Mouse (Mus musculus) stomach, postnatal 0 days (tissue): Measurements from ENCODE around the gene Smo. TPM values are rescaled to one million over a fixed set of nuclear protein-coding genes. Genes with fewer than 3 reads are reported as not detected.

Source experiments
- ATAC-seq: fragments of 200-750 bp; cut with Nextera tagmentation; 2 replicates; pipeline ENCODE4 v1.8.0; 2017; ENCODE audit not compliant: low FRiP score, low TSS enrichment
- DNase-seq: peaks from one replicate; pipeline ENCODE4 v3.0.0-alpha.2; 2016; ENCODE audit warnings: low spot score
- H3K27ac ChIP-seq: fragments of 300-500 bp; sonication (generic); replicated peaks from 2 replicates; pipeline ENCODE4 v1.5.1; 2014; ENCODE audit warnings: mild to moderate bottlenecking, control low read depth
- H3K27me3 ChIP-seq: fragments of 300-500 bp; sonication (generic); 2 replicates; pipeline ENCODE4 v1.6.1; 2014; ENCODE audit warnings: low read length; ENCODE audit not compliant: control insufficient read depth, insufficient read depth
- H3K36me3 ChIP-seq: fragments of 300-500 bp; sonication (generic); 2 replicates; pipeline ENCODE4 v1.6.1; 2014; ENCODE audit warnings: low read length, mixed read lengths; ENCODE audit not compliant: control insufficient read depth, insufficient read depth
- H3K4me1 ChIP-seq: fragments of 300-500 bp; sonication (generic); replicated peaks from 2 replicates; pipeline ENCODE4 v1.6.1; 2014; ENCODE audit warnings: antibody characterized with exemption; ENCODE audit not compliant: control insufficient read depth, insufficient read depth
- H3K4me2 ChIP-seq: fragments of 300-500 bp; sonication (generic); replicated peaks from 2 replicates; pipeline ENCODE4 v1.6.1; 2014; ENCODE audit warnings: low read depth, mild to moderate bottlenecking, control low read depth, moderate library complexity
- H3K4me3 ChIP-seq: fragments of 300-500 bp; sonication (generic); 2 replicates; pipeline ENCODE4 v1.5.1; 2014; ENCODE audit warnings: low read depth, low read length, control low read depth
- H3K9ac ChIP-seq: fragments of 300-500 bp; sonication (generic); 2 replicates; pipeline ENCODE4 v1.6.1; 2014; ENCODE audit warnings: mild to moderate bottlenecking, low read length, control low read depth, mixed read lengths
- H3K9me3 ChIP-seq: fragments of 300-500 bp; sonication (generic); 2 replicates; pipeline ENCODE4 v1.6.1; 2016; ENCODE audit warnings: low read length; ENCODE audit not compliant: control insufficient read depth
- CTCF ChIP-seq: IDR thresholded peaks from 2 replicates; pipeline ENCODE4 v1.5.1; 2016; ENCODE audit warnings: antibody characterized with exemption, low read depth, mild to moderate bottlenecking, moderate library complexity
- EP300 ChIP-seq: optimal IDR thresholded peaks from 2 replicates; pipeline ENCODE3; 2016; ENCODE audit warnings: antibody characterized with exemption
- WGBS: fragments of 180-500 bp; shearing (Covaris S2); extraction: QIAGEN DNeasy Blood & Tissue Kit; methylation state at CpG from one replicate; pipeline ENCODE4 v1.1.7; 2014; 5-methylcytosine and 5-hydroxymethylcytosine counted together
- polyA plus RNA-seq: library from polyadenylated mRNA; unstranded; fragments of >200 nt; fragmentation: Nextera tagmentation; extraction: Ambion mirVana; gene quantifications from 2 replicates; pipeline ENCODE4 v1.2.1, GENCODE M21; 2015

Gene Smo
- polyA plus RNA-seq, 1 experiment from 2014 or later: 10.8 TPM

DNA sequence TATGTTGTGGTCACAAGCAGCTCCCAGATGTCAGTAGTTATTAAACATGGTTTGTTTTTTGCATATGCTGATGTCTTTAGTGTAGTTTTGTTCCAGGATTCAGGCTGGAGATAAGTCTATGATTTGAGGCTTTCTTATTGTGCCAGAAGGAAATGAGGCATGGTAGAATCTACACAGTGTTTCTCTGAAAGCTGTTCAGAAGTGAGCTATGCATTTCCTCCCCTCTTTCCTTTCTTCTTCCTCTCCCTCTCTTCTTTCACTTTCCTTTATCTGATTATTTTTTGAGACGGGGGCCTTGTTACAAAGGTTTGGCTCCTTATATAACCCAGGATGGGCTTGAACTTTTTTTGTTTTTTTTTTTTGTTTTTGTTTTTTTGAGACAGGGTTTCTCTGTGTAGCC, 58.2 kb downstream of the Smo start:
- H3K4me2 ChIP-seq: no peak overlapping the region
- ATAC-seq (no peak), DNase-seq (no peak)
- H3K4me3 ChIP-seq: no peak overlapping the region
- H3K27ac ChIP-seq: no peak overlapping the region
- no peak overlapping the region for H3K9ac ChIP-seq
- 78% methylated on average over 1 of the region's 1 CpGs for WGBS
- H3K36me3 ChIP-seq: no peaks in the 10 kb centered on the region
- no peaks in the 10 kb centered on the region for H3K27me3 ChIP-seq
- no peaks in the 10 kb centered on the region for H3K4me1 ChIP-seq
- TF ChIP-seq EP300 (no peak), CTCF (no peak)
- no peaks in the 10 kb centered on the region for H3K9me3 ChIP-seq

DNA sequence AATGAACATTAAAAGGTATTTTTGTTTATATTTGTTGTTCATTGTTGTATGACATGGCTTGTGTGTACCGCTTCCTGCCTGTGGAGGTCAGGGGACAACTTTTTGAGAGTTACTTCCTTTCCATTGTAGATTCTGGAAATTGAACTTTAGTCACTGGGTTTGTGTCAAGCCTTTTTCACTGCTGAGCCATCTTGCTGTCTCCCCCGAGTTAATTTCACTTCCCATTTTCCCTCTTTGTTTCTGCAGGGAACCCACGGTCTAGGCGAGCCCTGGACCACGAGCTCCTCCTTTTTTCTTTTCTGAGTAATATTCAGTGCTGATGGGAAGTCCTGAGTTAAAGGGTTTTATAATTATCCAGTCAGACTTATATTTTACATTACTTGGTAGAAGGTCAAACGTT, 59.3 kb downstream of the Smo start:
- DNase-seq: no peak
- Histone ChIP-seq H3K9ac (no peak overlapping the region), H3K27ac (no peak overlapping the region), H3K4me2 (no peak overlapping the region), H3K27me3 (no peaks in the 10 kb centered on the region), H3K4me3 (no peak overlapping the region), H3K36me3 (no peaks in the 10 kb centered on the region), H3K9me3 (no peaks in the 10 kb centered on the region), H3K4me1 (no peaks in the 10 kb centered on the region)
- WGBS: 76% methylated on average over 6 of the region's 6 CpGs
- no peak for ATAC-seq
- no peak for TF ChIP-seq EP300
- no peak for TF ChIP-seq CTCF

DNA sequence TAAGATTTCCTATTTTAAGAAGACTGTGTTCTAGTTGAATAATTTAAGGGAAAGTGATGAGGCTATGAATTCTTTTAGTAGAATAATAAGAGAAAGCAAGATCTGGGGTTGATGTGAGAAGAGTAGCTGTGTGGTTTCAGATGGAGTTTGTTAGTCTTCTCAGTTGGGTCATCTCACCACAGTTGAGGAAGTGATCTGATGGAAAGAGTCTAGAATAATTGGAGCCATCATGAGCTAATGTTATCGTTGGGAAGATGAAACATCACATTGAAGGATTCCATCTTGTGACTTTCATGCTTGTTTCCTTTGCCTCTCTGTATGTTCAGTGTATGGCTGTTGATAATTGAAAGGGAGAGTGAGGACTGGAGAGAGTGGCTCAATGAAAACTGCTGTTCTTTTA, 67.7 kb downstream of the Smo start:
- Histone ChIP-seq H3K4me2 (no peak overlapping the region), H3K36me3 (no peaks in the 10 kb centered on the region), H3K9me3 (no peaks in the 10 kb centered on the region), H3K9ac (no peak overlapping the region), H3K27ac (no peak overlapping the region), H3K4me1 (no peaks in the 10 kb centered on the region), H3K27me3 (no peaks in the 10 kb centered on the region), H3K4me3 (no peak overlapping the region)
- DNase-seq: no peak
- no peak for TF ChIP-seq EP300
- no peak for TF ChIP-seq CTCF
- 70% methylated on average over 1 of the region's 1 CpGs for WGBS
- no peak for ATAC-seq

DNA sequence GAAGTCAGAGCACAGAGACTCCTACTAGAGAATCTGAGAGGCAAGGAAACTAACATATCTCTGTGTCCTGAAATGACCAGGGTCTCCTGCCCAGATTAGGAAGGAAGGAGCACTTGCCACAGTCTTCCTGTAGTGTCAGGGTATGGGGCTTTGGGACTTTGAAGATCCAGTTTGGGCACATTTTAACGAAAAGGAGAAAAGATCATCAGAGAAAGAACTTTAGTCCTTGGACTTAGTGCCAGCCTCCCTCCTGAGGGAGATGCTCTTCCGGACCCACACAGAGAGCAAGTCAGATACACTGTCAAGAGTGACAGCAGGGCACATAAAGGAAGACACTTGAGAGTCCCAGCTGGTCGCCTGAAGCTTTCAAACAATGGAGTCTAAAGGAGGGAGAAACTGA, 68.7 kb downstream of the Smo start:
- Histone ChIP-seq H3K27me3 (no peaks in the 10 kb centered on the region), H3K4me1 (no peaks in the 10 kb centered on the region), H3K4me2 (no peak overlapping the region), H3K4me3 (no peak overlapping the region), H3K36me3 (no peaks in the 10 kb centered on the region), H3K9me3 (no peaks in the 10 kb centered on the region), H3K27ac (no peak overlapping the region), H3K9ac (no peak overlapping the region)
- no peak for ATAC-seq
- TF ChIP-seq CTCF (no peak), EP300 (no peak)
- 65% methylated on average over 3 of the region's 3 CpGs for WGBS
- DNase-seq: no peak

DNA sequence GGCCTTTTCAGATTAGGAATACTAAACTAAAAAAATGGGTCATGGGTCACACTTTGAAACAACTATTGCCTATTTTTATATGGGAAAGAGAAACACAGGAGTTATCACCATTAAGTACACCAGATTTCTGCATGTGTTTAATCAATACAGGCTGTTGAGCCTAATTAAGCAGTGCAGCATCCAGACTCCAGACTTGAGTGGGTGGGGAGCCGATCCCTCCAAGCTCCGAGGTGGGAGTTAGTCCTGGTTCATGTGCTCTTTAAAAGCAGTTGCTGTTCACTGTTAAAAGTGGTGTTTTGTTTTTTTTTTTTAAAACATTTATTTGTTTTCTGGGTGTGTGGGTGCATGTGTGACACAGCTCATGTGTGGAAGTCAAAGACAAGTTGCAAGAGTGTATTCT, 70.1 kb downstream of the Smo start:
- 74% methylated on average over 2 of the region's 2 CpGs for WGBS
- Histone ChIP-seq H3K4me2 (no peak overlapping the region), H3K4me3 (no peak overlapping the region), H3K27me3 (no peaks in the 10 kb centered on the region), H3K9ac (no peak overlapping the region), H3K27ac (no peak overlapping the region), H3K9me3 (no peaks in the 10 kb centered on the region), H3K36me3 (no peaks in the 10 kb centered on the region), H3K4me1 (no peaks in the 10 kb centered on the region)
- TF ChIP-seq CTCF (no peak), EP300 (no peak)
- ATAC-seq (no peak), DNase-seq (no peak)

Other genes starting within 250 kb of the Smo start
- gene Kcp, start 227.6 kb upstream of the Smo start, polyA plus RNA-seq: 3.8 and 6.1 TPM in 2 replicates
- gene Irf5, start 208.9 kb upstream of the Smo start, polyA plus RNA-seq: 9.3 and 11.5 TPM in 2 replicates
- 33.3 and 33.8 TPM in 2 replicates for gene Tnpo3, start 125.6 kb upstream of the Smo start, polyA plus RNA-seq
- 4.0 and 4.4 TPM in 2 replicates for gene Tspan33, start 41.3 kb upstream of the Smo start, polyA plus RNA-seq
- 51.9 and 54.6 TPM in 2 replicates for gene Ahcyl2, start 32.5 kb downstream of the Smo start, polyA plus RNA-seq
- 0.13 and 0.16 TPM in 2 replicates for gene Strip2, start 181.5 kb downstream of the Smo start, polyA plus RNA-seq